Mouse (Mus musculus): ENCODE measurements around the gene Colec11.

Gene Colec11

DNA sequence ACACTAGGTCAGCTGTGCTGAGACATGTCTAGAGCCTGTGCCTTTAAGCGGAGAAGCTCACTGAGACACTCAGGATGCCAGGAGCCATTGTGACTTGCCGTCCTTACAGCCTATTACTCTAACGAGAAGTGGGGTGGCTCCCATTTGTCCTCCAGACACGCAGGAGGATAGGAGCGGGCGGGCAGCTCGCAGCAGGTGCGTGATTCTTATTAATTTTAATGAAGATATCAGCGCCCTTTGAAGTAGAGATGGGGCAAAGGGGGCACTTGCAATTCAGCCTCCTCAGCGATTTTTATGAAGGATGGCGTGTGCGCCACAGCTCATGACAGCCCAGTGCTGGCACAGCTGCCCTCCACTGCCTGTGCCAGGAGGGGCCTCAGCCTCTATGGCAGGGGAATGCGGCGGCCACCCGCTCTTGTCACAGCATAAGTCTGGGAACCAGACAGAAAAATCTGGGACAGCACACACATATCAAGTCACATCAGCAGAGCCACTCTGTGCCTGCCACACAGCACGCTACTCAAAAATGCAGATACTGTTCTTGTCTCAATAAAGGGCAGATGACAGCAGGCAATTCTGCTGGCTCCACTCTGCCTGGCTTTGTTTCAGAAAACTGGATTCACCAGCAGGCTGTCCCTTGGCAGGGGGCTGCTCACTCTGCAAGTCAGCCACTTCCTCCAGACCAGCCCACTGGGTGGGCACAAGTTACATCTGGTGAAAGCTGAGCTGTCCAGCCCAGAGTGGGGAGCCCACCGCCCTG lies 15.5 kb downstream of the Colec11 start:
- in situ Hi-C loops (cut with MboI; ENCODE audit: unreplicated experiment in 2 of 2), result no loop called here

- in situ Hi-C loops (cut with MboI; ENCODE audit: unreplicated experiment in 2 of 2), result no loop called here
Measured at GRCm38 (mm10) chr12:28603494-28603893, 19.7 kb downstream of the Colec11 start.

GRCm38 (mm10) chr12:28602259-28602658 lies 20.9 kb downstream of the Colec11 start:
- in situ Hi-C loops (cut with MboI; ENCODE audit: unreplicated experiment in 2 of 2), result no loop called here

- in situ Hi-C loops (cut with MboI; ENCODE audit: unreplicated experiment in 2 of 2), result loop anchor here in 1 of 2 experiments (25.0 kb wide), 2 partner anchors 1439 to 1989 kb away; partner anchors contain the start of gene Tmem18
Measured at GRCm38 (mm10) chr12:28598526-28598991, 24.6 kb downstream of the Colec11 start.

DNA sequence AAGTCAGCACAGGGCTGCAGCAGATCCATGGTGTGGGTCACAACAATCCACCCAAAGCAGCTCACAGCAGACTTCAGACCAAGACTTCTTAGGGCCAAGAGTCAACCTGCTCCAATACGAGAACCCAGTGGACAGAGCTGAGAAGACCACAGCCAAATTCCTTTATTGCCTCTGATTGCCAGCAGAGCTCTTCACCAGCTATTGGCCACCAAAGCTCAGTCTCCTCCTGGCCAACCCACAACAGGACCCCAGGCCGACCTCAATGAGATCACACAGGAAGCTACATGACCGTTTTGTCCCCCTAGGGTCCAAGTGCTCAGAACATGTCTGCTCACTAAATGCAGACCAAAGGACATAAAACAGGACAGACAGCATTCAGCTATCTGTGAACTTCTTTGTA lies 25.1 kb downstream of the Colec11 start:
- in situ Hi-C loops (cut with MboI; ENCODE audit: unreplicated experiment in 2 of 2), result loop anchor here in 1 of 2 experiments (25.0 kb wide), 2 partner anchors 1439 to 1989 kb away; partner anchors contain the start of gene Tmem18

DNA sequence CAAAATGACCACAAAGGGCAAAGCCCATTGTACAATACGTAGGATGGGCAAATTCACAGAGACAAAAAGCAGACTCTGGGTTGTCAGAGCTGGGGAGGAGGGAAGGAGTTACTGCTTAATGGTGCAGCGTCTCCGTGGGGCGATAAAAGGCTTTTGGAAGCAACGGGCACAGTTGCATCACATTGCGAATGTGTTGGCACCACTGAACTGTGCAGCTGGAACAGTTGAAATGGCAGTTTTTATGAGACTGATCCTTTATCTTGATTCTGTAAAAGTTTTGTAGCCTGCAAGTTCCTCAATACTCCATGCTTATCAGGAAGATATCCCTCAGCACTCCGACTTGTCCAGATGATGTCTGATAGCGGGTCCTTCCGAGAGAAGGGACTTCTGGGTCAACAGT lies 25.5 kb downstream of the Colec11 start:
- in situ Hi-C loops (cut with MboI; ENCODE audit: unreplicated experiment in 2 of 2), result loop anchor here in 1 of 2 experiments (25.0 kb wide), 2 partner anchors 1440 to 1990 kb away; partner anchors contain the start of gene Tmem18

DNA sequence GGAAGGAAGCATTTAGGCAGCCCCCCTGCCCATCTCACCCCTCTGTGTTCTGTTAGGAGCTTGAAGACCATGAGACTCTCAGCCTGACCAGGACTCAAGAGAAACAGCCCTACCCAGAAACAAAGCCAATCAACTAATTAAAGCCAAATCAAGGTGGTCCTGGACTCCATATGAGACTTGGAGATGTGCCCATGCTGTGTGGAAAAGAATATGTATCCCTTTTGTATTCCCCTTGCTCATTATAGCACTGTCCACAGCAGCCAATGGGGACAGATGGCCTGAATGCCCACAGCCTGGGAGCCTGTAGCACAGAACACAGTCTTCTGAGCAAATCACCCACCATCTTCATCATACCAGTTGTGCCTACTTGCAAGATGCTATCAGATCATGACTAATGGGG lies 26.3 kb downstream of the Colec11 start:
- in situ Hi-C loops (cut with MboI; ENCODE audit: unreplicated experiment in 2 of 2), result loop anchor here in 1 of 2 experiments (25.0 kb wide), 2 partner anchors 1440 to 1990 kb away; partner anchors contain the start of gene Tmem18

- in situ Hi-C loops (cut with MboI; ENCODE audit: unreplicated experiment in 2 of 2), result loop anchor here in 1 of 2 experiments (25.0 kb wide), 2 partner anchors 1447 to 1997 kb away; partner anchors contain the start of gene Tmem18
Measured at GRCm38 (mm10) chr12:28590428-28590827, 32.7 kb downstream of the Colec11 start.

- in situ Hi-C loops (cut with MboI; ENCODE audit: unreplicated experiment in 2 of 2), result loop anchor here (5.0 to 25.0 kb wide), 6 partner anchors 1286 to 1998 kb away; partner anchors contain the start of gene Tmem18 (in 2 of the 2)
Measured at GRCm38 (mm10) chr12:28589090-28589868, 33.9 kb downstream of the Colec11 start.

DNA sequence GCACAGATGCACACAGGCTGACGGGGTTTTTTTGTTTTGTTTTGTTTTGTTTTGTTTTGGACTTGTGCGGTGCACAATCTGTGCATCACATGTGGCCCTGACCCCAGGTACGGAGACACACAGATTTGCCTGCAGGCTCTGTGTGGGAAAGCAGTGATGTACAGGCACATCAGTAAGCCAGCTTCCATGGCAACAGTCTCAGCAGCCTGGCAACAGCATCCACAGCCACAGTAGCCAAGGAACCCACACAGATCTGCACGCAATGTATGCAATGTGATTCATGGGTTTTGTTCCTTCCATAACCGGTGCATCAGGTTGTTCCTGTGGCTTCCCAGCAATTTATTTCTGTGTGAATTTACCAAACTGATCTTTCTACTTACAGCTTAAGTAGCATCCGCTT lies 35.2 kb downstream of the Colec11 start:
- in situ Hi-C loops (cut with MboI; ENCODE audit: unreplicated experiment in 2 of 2), result loop anchor here (5.0 to 25.0 kb wide), 6 partner anchors 1287 to 1999 kb away; partner anchors contain the start of gene Tmem18 (in 2 of the 2)

GRCm38 (mm10) chr12:28584036-28584435 lies 39.1 kb downstream of the Colec11 start:
- in situ Hi-C loops (cut with MboI; ENCODE audit: unreplicated experiment in 2 of 2), result loop anchor here (10.0 to 25.0 kb wide), 5 partner anchors 1291 to 2003 kb away; partner anchors contain the start of gene Tmem18 (in 2 of the 2)

- in situ Hi-C loops (cut with MboI; ENCODE audit: unreplicated experiment in 2 of 2), result loop anchor here (10.0 to 25.0 kb wide), 5 partner anchors 1292 to 2005 kb away; partner anchors contain the start of gene Tmem18 (in 2 of the 2)
Measured at GRCm38 (mm10) chr12:28582423-28582822, 40.8 kb downstream of the Colec11 start, which contains the start of gene Allc. Allc (minus strand) TSS chr12:28582523.

DNA sequence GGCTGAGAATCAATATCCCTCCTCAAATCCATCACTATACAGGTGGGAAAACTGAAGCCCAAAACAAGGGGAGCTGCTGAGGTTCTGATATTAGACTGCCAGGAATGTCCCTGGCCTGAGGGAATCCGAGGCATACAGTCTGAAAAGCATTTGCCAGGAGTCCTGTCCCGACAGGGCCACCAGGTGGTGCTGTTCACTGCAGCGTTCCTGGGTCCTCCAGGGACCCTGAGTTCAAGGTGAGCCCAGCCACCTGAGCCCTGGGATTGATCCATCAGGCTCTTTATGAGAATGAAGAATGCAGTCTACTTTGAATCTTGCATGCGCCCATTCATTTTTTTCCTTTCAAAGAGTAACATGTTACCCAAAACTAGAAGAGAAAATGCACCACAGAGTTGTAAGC lies 44.0 kb downstream of the Colec11 start:
- in situ Hi-C loops (cut with MboI; ENCODE audit: unreplicated experiment in 2 of 2), result loop anchor here in 1 of 2 experiments (25.0 kb wide), 2 partner anchors 1458 to 2008 kb away; partner anchors contain the start of gene Tmem18

GRCm38 (mm10) chr12:28578147-28578546 lies 45.0 kb downstream of the Colec11 start:
- in situ Hi-C loops (cut with MboI; ENCODE audit: unreplicated experiment in 2 of 2), result loop anchor here in 1 of 2 experiments (25.0 kb wide), 2 partner anchors 1459 to 2009 kb away; partner anchors contain the start of gene Tmem18

DNA sequence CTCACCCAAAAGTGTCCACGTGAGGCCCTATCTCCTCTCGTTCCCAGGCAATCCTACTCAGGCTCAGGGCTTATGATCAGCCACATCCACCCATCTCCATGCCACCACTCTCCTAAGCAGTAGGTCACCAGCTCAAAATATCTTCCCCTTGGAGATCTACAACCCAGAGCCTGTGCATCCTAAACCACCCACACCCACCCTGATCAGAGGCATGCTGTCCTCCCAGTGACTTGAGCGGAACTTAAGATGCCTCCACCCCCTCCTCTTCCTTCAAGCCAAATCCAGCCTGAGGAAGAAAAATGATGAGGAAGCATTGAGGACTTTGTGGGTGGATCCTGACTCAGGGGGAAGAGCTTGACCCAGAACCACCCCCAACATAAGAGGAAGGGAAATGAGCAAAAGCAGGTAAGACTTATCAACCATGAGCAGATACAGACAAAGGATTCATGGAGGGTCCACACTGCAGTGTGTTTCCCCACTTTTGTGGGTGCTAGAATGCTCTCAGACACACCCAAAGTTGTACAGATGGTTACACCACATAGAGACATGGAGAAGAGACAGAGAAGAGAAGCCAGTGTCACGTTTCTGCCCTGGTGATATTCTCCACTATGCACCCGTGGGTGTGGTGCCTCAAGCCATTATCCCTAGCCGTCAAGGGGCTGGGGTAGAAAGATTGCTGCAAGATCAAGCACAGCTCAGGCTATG lies 47.7 kb downstream of the Colec11 start:
- in situ Hi-C loops (cut with MboI; ENCODE audit: unreplicated experiment in 2 of 2), result loop anchor here in 1 of 2 experiments (25.0 kb wide), 2 partner anchors 1462 to 2012 kb away; partner anchors contain the start of gene Tmem18

DNA sequence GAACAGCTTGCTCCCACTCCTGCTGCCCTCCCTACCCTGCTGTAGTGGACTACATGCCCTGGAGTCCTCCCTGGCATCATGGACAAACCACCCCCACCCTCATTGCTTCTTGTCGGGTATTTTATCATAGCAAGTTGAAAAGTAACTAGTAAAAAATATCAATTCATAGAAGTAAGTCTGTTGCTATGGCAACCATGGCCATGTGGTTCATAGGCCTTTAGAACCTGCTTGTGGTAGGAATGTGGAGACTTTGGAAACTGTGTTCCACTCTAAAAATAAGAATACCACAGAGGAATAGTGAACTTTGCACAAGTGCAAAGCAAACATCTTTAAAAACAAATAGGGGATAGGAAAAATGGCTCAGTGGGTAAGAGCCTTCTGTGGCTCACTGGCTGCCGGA lies 50.9 kb downstream of the Colec11 start:
- in situ Hi-C loops (cut with MboI; ENCODE audit: unreplicated experiment in 2 of 2), result no loop called here

DNA sequence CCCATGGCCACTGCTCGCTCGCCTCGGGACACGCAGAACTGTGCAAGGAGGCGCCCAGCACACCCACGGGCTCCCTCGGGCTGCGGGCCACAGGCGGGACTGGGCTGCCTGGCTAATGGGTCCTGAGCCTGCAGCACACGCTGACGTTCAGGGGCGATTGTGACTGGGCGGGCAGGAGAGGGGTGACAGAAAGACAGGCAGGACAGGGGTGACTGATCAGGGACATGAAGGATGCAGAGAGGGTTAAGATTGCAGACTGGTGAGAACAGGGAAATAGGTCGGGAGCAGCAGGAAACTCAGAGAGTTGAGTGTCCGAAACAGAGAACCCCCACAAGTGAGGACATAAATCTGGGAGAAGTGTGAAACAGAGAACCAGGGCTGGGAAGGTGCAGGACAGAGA lies 70.9 kb downstream of the Colec11 start, which contains the start of gene Dcdc2c:
Gene Dcdc2c, minus strand, starts transcription at position 101 of the 400 bp plus-strand sequence.
- in situ Hi-C loops (cut with MboI; ENCODE audit: unreplicated experiment in 2 of 2), result no loop called here

DNA sequence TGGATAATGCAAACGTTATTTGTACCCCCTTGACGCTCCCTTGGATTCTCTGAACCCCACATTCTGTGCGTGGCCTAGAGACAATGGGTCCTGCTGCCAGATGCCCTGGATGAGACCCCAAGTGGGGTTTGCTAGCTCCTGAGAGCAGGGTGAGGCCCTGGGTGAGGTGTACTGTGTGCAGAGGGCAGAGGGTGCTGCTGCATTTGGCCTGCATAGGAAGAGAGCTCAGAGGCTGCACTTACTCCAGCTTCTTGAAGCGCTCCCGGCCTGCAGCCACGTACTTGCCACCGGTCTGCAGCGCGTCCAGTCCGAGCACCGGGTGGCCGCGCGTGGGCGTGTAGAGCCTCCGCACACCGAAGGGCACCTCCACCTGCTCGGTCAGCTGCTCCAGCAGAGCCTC lies 71.4 kb downstream of the Colec11 start:
- in situ Hi-C loops (cut with MboI; ENCODE audit: unreplicated experiment in 2 of 2), result no loop called here

- in situ Hi-C loops (cut with MboI; ENCODE audit: unreplicated experiment in 2 of 2), result no loop called here
Measured at GRCm38 (mm10) chr12:28548887-28549286, 74.3 kb downstream of the Colec11 start.
